Mouse (Mus musculus): ENCODE measurements around the gene Slc35e3.
A peak's percentile ranks its signal among the peaks of the same experiment; 100 is the strongest.

Gene Slc35e3

GRCm38 (mm10) chr10:117776281-117777102 is 30.3 kb upstream of the Slc35e3 start:
- DNase-seq (ENCODE audit: low spot score): no peak

GRCm38 (mm10) chr10:117775401-117776144 is 29.4 kb upstream of the Slc35e3 start:
- no peak for DNase-seq (ENCODE audit: low spot score)

GRCm38 (mm10) chr10:117774817-117775120 is 28.6 kb upstream of the Slc35e3 start:
- no peak for DNase-seq (ENCODE audit: low spot score)

GRCm38 (mm10) chr10:117774011-117774816 is 28.0 kb upstream of the Slc35e3 start:
- no peak for DNase-seq (ENCODE audit: low spot score)

GRCm38 (mm10) chr10:117773106-117773720 is 27.0 kb upstream of the Slc35e3 start:
- no peak for DNase-seq (ENCODE audit: low spot score)

GRCm38 (mm10) chr10:117772364-117773105 is 26.4 kb upstream of the Slc35e3 start:
- DNase-seq (ENCODE audit: low spot score): no peak

GRCm38 (mm10) chr10:117771131-117771510 is 25.0 kb upstream of the Slc35e3 start:
- no peak for DNase-seq (ENCODE audit: low spot score)

- no peak for DNase-seq (ENCODE audit: low spot score)
Observed at GRCm38 (mm10) chr10:117770286-117771130, 24.3 kb upstream of the Slc35e3 start.

GRCm38 (mm10) chr10:117769541-117770285 is 23.5 kb upstream of the Slc35e3 start:
- no peak for DNase-seq (ENCODE audit: low spot score)

GRCm38 (mm10) chr10:117768141-117768440 is 21.9 kb upstream of the Slc35e3 start:
- DNase-seq (ENCODE audit: low spot score): no peak

- no peak for DNase-seq (ENCODE audit: low spot score)
Observed at GRCm38 (mm10) chr10:117767286-117768140, 21.3 kb upstream of the Slc35e3 start.

- no peak for DNase-seq (ENCODE audit: low spot score)
Observed at GRCm38 (mm10) chr10:117766896-117767160, 20.7 kb upstream of the Slc35e3 start.

GRCm38 (mm10) chr10:117766111-117766895 is 20.1 kb upstream of the Slc35e3 start:
- DNase-seq (ENCODE audit: low spot score): no peak

GRCm38 (mm10) chr10:117765116-117765894 is 19.1 kb upstream of the Slc35e3 start:
- no peak for DNase-seq (ENCODE audit: low spot score)

- DNase-seq (ENCODE audit: low spot score): peak; percentile 75
Observed at GRCm38 (mm10) chr10:117764598-117764997, 18.4 kb upstream of the Slc35e3 start.

GRCm38 (mm10) chr10:117763588-117764190 is 17.5 kb upstream of the Slc35e3 start:
- DNase-seq (ENCODE audit: low spot score): no peak

GRCm38 (mm10) chr10:117762966-117763365 is 16.8 kb upstream of the Slc35e3 start:
- DNase-seq (ENCODE audit: low spot score): no peak

All from yolk sac, embryonic 10.5 days (tissue).